Mouse (Mus musculus) frontal cortex, adult 2 months (tissue): ENCODE results near the gene Ccne1. TPM values are rescaled to one million over a fixed set of nuclear protein-coding genes. Genes with fewer than 3 reads are reported as not detected.
A peak's percentile ranks its signal among the peaks of the same experiment; 100 is the strongest.
"Not testable (repeated sequence)": the region's sequence is repeated elsewhere in the genome, so short reads cannot be mapped to it uniquely, and the experiment has no call there.

Experiments
- DNase-seq, 2 experiments: peaks; one replicate each; pipeline ENCODE4 v3.0.0; 2022; ENCODE audit warnings: low spot score in 1 of 2; ENCODE audit errors: extremely low spot score in 1 of 2
- polyA plus RNA-seq: library from polyadenylated mRNA; depleted of rRNA; stranded (reverse); fragments of >200 nt; gene quantifications from 2 replicates; pipeline ENCODE4 v1.2.3, GENCODE M21; 2012; rRNA removed

Gene Ccne1
- polyA plus RNA-seq: 15.8 and 19.0 TPM in 2 replicates

DNA sequence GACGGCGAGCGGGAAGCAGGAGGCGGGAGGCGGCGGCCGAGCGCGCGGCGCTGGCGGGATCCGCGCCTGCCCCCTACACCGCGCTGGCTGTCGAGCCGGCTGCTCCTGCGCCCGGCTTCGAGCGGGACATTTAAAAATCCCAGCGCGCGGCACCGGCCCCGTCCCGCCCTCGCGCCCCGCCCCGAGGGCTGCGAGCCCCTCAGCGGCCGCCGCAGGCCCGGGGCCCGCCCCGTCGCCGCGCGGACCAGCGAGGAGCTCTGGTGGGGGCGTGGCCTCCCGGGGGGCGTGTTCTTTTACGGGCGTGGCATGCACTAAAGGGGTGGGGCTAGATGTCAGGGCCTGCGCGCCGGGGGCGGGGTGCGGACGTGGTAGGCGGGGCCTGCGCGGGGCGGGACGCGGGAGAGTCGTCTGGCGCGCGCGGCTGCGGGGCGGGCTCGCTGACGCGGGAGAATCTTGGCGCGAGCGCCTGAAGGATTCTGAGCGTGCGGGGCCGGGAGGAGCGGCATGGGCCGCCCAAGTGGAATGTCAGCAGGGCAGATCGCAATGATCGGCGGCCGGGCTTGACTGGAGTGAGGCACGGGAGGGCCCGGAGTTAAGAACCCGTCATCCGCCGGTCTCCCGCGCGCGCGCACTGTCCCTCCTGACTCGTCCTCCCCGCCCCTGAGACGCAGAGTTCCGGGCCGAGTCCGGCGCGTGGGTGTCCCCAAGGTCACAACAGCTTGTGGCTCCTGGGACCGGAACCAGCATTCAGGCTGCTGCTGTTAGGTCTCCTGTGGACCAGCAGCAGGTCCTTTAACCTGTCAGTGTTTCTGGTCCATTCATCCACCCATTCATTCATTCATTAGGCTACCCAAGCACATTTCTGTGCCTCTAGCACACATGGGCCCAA lies at the start of gene Ccne1:
Gene Ccne1, minus strand, starts transcription at position 164 of the 889 bp plus-strand sequence.
- DNase-seq: peak; percentile 93 to 99

DNA sequence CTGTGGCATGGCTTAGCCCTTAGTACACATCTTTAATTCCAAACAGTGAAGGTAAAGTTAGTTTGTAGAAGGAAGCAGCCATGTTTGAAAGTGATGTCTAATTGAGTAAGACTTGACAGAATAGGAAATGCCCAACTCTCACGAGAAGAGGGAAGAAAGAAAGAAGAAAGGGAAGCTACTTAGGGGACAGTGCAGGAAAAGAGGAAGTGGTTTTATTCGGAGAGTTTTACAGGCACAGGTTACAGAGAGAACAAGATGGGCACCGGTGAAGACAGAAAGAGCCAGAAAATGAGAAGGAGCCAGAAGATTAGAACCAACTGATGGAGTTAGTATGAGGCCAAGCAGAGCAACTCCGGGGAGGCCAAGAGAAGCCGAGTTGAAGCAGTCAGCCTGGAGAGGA lies 48.5 kb upstream of the Ccne1 start:
- DNase-seq: no peak

DNA sequence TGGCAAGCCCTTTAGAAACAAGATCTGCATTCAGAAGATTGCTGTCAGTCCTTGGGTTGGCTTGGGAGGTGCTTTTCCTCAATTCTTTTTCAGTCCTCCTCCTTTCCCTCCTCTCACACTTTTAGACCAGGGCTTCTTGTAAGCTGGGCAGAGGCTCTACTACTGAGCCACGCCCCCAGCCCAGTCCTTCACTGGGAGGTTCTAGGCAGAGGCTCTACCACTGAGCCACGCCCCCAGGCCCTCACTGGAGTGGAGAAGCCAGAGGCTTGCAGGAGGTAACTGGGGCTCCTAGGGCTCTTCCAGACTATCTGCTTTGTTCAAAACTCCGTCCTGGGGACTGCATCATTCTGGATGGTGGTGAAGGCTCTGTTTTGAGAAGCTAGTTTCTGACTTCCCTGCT lies 45.2 kb upstream of the Ccne1 start:
- DNase-seq: no peak

DNA sequence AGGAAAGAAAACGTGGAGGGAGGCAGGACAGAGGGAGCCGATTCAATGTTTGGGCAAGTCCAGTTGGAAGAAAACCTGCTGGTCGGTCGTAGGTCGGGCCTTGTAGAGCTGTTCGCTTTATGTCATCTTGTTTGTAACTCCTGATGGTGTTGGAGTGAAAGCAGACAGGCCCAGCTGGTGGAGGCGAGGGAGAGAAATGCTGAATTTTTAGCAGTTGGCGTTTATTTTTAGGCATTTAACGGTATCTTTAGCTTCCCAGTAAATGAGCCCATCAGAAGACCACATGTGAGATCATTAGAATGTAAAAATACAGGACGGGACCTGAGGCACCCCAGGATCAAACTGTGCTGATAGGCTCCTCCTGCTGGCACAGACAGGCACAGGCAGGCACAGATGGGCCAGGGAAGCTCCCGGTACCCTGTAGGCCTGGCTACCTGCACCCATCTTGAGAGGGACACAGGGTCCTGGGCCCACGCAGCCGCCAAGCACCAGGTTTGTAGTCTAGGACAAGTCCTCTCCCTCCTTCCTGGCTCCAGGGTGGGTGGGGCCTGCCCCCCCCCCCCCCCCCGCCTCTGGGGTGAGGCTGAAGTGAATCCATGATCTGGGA lies 44.5 kb upstream of the Ccne1 start:
- DNase-seq: peak; percentile 46 to 50

DNA sequence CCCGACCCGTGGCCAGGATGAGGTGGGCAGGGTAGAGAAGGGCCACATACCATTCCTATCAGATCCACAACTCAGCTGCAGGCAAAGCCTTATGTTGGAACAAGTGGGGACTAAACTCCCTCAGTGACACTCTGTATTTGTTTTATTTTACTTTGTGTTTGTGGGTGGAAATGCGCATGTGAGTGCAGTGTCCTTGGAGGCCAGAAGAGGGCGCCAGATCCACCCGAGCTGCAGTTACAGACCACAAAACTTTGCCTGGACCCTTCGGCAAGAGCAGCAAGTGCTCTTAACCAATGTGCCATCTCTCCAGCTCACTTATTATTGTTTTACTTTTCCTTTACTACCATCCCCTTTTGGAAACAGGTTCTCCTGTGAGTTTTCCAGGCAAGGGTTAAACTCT lies 40.1 kb upstream of the Ccne1 start:
- DNase-seq: no peak

DNA sequence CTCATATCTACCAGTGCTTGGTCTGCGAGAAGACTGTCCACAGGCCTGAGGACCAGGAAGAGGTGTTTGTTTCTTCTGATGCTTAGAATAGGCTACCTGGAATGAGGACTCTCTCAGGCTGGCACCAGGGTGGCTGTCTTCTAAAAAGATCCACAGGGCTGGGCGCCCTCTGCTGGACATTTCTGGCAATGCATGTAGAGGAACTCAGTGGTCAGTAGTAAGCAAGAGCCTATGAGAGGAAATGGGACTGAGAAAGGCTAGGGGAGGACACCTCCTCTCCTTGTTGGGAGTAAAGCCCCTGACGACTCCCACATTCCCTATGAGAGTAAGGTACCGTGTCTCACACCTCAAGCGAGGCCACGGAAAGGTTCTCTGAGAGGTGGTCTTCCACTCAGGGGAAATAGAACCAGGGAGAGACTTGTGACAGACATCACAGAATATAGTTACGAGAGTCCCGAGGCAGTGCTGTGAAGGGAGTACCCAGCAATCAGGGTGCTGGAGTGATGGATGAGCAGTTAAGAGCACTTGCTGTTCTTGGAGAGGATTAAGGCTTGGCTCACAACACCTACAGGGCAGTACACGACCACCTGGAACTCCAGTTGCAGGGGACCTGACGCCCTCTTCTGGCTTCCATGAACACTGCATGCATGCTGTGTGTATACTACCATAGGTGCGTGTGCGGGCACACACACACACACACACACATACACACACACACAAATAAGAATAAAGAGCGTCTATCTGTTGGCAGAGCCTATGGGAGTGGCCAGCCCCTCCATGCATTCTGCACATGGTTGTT lies 34.6 kb upstream of the Ccne1 start:
- DNase-seq: peak; percentile 63 to 95

DNA sequence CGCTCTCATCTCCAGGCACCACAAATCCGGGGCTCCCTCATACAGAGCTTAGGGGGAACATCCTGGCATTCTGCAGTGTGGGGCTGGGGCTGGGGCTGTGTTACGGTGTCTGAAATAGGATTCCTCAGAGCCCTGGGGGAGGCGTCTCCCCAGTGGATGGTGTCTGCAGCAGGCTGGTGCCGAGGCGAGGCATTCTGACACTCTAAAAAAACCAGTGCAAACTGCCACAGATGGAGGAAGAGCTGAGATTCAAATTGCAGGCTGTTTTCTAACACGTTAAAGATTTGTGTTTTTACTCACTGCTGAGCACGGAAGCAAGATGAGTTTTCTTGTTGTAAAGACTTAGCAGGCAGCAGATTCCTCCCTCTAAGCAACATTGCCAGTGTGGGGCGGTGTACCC lies 33.0 kb upstream of the Ccne1 start:
- peak; percentile 66 to 80 for DNase-seq

DNA sequence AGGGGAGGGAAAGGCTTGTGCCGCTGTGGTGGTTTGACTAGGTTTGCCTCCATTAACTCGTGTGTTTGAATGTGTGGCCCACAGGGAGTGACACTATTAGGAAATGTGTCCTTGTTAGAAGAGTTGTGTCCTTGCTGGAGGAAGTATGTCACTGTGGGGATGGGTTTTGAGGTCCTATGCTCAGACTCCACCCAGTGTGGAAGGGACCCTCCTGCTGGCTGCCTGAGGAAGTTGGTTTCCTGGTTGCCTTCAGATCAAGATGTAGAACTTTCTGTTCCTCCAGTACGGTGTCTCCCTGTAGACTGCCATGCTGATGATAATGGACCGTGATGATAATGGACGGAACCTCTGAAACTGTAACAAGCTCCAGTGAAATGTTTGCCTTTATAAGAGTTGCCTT lies 27.1 kb upstream of the Ccne1 start:
- no peak for DNase-seq

DNA sequence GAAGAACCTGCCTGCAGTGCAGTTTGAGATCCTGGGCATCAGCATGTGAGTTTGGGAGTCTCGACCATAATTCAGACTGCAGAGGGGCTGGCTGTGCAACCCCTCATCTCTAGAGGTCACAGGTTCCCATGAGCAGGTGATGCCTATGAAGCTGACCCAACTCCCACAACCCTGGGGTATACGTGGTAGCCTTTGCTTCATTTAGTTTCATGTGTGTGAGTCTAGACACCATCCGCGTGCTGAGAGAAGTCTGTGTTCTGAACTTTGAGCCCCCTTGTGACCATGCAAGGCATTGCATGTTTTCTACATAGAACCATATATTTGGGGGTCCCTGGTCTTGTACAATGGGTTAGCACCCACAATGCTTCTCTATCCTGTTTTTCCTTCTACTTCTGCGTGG lies 23.9 kb upstream of the Ccne1 start:
- DNase-seq: peak in 1 of 2 experiments; percentile 69

DNA sequence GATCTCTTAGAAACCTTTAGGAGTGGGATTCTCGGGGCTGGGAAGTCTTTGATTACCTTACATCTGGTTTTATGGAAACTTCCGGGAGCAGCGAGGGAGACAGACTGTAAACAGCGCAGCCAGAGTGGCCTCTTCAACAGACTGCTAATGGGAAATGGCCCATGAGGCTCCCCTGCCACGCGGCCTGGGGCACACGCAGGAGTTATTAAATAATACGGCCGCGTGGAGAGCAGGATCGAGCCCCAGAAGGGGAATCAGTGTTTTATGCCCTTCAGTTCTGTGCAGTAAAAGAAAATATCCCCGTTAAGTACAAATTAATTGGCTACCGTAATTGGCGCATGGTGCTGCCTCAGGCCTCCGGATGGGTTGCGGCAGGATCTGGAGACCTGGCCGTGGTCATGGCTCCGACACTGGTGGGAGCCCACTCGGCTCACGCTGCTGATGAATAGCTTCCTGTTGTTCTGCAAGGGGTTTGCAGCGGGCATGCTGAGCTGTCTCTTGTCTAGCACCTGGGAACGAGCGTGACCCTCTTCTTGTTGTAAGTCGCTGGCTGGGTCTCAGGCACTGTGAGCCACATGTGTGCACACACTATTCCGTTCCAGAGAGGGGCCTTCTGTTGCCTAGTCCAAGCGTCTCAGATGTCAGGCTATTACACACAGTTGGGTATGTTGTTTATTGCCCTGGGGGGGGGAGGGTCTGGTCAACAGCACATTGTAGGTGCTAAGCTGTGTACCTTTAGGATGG lies 22.8 kb upstream of the Ccne1 start:
- DNase-seq: no peak

DNA sequence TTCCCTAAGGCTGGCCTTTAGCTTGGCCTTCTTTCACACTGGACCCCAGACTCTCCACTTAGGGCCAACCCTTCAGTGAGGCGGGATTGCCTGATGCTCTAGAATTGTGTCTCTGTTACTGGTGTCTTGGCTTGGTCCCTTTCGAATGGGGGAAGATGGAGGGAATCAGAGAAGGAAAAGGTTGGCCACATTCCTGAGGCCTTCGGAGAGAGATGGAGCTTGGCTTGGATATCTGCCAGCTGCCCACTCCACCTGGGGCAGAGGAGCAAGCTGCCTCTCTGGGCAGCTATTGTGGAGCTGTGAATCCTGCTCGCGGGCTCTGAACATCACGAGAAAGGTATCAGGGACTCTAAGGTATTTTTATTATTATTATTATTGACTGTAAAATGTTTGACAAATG lies 22.2 kb upstream of the Ccne1 start:
- DNase-seq: no peak

DNA sequence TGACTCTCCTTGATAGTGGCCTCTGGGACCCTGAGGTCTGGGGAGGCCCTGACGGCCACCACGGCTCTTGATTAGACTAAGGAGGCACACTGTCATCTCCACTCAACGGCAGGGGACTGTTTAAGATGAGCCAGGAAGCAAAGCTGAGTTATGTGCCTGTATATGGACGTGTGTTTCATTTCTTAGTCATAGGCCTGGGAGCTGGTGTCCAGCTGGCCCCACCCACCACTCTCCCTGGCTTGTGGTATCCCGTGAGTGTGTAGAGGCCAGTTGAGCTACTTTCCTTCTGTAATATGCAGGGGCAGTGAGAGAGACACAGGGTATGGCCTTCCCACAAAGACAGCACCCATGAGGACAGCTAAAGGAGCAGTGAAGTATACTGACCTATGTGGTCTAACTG lies 20.9 kb upstream of the Ccne1 start:
- not testable (repeated sequence) for DNase-seq

DNA sequence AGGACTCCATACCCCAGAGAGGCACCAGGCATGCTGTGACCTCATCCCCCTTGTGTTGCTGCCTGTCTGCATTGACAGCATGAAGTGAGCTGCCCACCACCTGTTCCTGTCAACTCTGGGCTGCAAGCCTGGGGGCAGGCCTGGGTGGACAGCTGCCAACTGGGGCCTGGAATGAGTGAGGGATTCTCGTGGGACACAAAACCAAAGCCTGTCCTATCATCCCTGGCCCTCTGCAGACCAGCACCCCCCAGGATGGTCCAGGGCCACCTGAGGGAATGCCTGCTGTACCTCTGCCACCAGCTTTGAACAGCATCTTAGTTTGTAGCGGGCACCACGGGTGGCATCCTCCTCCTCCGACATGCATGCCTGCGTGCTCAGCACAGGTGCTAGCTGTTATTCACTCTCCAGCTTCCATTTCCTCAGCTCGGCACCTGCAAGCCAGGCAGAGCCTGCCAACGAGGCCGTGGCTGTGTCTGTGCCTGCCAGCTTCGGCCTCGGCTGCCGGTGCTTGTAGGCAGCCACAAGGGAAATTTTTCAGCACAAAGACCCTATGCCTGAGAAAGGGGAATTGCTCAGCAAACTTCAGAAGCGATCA lies 18.3 kb upstream of the Ccne1 start:
- DNase-seq: no peak

DNA sequence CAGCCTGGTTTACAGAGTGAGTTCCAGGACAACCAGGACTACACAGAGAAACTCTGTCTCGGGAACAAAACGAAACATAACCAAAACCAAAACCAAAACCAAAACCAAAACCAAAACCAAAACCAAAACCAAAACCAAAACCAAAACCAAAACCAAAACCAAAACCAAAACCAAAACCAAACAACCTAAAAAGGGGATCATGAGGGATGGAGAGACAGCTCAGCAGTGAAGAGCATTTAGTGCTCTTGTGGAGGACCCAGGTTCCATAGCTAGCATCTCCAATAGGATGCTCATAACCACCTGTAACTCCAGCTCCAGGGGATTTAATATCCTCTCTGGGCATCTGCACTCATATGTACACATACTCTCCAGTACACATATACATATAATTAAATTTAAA lies 16.8 kb upstream of the Ccne1 start:
- not testable (repeated sequence) for DNase-seq

DNA sequence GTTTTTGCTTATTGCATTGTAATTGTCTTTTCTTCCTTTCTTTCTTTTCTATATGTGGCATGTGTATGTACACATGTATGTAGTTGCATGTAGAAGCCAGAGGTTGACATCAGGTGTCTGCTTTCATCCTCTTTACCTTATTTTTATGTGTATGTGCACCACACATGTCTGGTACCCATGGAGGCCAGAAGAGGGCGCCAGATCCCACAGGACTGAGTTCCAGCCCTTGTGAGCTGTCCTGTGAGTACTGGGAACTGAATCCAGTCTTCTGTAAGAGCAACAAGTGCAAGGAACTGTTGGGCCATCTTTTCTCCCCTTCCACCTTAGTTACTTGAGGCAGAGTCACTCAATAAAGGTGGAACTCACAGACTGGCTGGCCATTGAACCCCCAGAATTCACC lies 11.3 kb upstream of the Ccne1 start:
- DNase-seq: no peak

DNA sequence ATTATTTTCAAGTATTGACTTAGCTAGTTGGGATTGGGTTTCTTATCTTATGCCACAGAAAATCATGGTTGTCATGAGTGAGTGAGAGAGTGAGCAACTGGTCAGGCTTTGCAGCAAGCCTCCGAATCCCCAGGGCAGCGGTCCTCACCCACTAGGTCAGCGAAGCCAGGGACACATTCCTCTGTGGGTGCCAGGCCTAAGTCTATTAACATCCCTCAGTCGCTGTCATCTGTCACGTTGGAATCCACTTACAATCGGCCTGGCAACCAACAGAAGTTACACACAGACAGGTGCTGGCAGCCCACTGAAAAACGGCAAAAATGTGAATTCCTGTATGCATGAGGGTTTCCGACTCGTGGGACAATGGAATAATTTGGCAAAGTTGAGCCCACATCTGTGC lies 5.1 kb upstream of the Ccne1 start:
- DNase-seq: no peak

DNA sequence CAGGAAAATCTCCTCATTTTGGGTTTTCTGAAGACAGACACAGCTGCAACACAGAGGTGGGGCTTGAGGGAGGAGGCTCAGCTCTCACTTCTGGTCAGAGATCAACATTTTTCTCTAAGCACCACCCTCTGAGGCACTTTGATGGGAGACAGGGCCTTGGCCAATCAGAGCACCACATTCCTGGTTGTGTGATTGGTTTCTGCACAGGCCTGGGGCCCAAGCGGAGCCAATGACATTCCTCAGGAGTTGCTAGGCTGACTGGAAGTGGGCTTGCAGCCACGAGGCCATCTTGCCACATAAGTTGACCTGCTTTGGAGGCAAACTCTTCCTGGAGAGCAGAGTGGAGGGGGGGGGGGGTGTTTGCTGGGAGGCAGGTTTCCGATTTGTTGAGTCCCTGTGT lies 4.7 kb upstream of the Ccne1 start:
- DNase-seq: no peak

DNA sequence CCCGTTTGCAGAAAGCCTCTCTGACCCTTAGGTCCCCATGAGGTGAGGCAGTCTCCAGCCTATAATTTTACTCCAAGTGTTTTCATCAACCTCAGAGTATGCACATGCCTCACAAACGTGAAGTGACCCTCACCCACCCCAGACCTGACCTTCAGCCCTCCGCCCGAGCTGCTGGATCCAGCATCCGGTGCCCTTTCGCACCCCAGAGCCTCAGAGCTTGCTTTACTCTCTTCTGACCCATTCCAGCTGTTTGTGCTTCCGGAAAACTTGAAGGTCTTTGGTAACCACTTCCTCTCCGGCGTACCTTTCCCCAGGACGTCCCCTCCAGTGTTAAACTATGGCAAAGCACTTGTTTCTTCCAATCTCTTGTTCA lies 912 bp upstream of the Ccne1 start:
- DNase-seq: no peak

DNA sequence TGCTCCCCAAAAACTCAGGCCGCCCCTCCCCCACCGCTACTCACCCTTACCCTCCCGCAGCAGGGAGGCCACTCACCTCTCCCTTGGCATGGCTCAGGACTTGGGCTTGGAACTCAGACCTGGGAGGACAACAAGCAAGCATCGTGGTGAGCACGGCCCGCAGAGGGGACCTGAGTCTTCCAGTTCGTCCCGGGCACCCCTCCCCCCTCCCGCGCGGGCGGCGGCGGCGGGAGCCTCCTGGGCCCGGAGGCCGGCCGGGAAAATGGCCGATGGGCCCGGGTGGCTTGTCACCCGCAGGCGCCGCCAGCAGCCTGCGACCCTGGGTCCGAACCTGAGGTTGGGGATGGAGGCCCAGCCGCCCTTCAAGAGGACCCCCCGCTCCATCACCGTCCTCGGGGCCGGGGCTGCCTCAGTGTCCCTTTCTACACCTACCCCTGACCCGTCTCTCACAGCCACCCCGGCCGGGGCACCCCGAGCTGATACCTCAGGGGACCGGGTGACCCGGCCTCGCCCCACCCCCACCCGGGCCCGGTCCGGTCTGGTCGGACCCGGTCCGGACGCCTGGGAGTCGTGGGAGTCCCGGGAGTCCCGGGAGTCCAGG lies 523 bp downstream of the Ccne1 start:
- DNase-seq: peak in 1 of 2 experiments; percentile 29

DNA sequence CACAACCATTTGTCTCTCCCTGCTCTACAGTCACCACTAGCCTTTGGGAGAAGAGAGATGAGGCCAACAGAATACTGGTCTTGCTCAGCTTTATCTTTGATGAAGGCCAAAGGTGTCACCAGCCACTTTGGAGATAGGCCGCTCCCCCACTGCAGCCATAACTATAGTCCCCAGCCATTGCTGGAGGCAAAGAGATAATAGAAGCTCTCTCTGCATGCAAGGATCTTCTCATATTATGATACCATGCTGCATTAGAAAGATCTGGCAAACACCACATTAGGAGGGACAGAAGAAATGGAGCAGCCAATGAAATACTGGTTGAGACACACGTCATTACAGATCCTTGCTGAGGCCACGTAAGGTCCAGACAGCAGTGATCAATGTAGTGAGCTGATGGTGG lies 2.0 kb downstream of the Ccne1 start:
- no peak for DNase-seq
